Mouse (Mus musculus): Measurements from ENCODE around the gene Ubac2. TPM values are rescaled to one million over a fixed set of nuclear protein-coding genes. Genes with fewer than 3 reads are reported as not detected.

Ubac2 gene
- polyA plus RNA-seq, 1 experiment from 2014 or later, result 25.5 TPM

GRCm38 (mm10) chr14:121928375-121929137 is 50.1 kb downstream of the Ubac2 start:
- Histone ChIP-seq H3K36me3 (no peaks in the 10 kb centered on the region; the same call in 1 of the 2 replicates), H3K27me3 (replicated peaks) (no peaks in the 10 kb centered on the region), H3K4me3 (no peak overlapping the region), H3K27ac (peak overlapping the region; percentile 74), H3K9me3 (replicated peaks) (no peaks in the 10 kb centered on the region), H3K4me2 (peak overlapping the region; percentile 53), H3K9ac (no peak overlapping the region), H3K4me1 (peaks cover 40% of the 10 kb centered on the region)
- 31% methylated on average over 8 of the region's 8 CpGs for WGBS (ENCODE audit: insufficient replicate concordance)
- ATAC-seq, result peak; percentile 67

GRCm38 (mm10) chr14:121929243-121929951 is 51.0 kb downstream of the Ubac2 start:
- Histone ChIP-seq H3K9me3 (replicated peaks) (no peaks in the 10 kb centered on the region), H3K27me3 (replicated peaks) (no peaks in the 10 kb centered on the region), H3K36me3 (peaks cover 8% of the 10 kb centered on the region; the same call in 1 of the 2 replicates), H3K9ac (0 out of 2 replicates have a peak overlapping the region, but pooled peaks have one; percentile 15), H3K27ac (peak overlapping the region; percentile 74), H3K4me1 (peaks cover 45% of the 10 kb centered on the region), H3K4me3 (no peak overlapping the region), H3K4me2 (peak overlapping the region; percentile 53)
- peak; percentile 93 for ATAC-seq
- WGBS (ENCODE audit: insufficient replicate concordance), result 16% methylated on average over 12 of the region's 12 CpGs

GRCm38 (mm10) chr14:121930731-121931383 is 52.4 kb downstream of the Ubac2 start:
- Histone ChIP-seq H3K36me3 (peaks cover 18% of the 10 kb centered on the region), H3K9me3 (replicated peaks) (0 out of 2 replicates have a peak, but pooled peaks cover 3% of the 10 kb centered on the region), H3K4me2 (no peak overlapping the region), H3K27me3 (replicated peaks) (no peaks in the 10 kb centered on the region), H3K9ac (no peak overlapping the region), H3K4me3 (no peak overlapping the region), H3K4me1 (peaks cover 45% of the 10 kb centered on the region), H3K27ac (no peak overlapping the region)
- no peak for ATAC-seq
- 69% methylated on average over 7 of the region's 7 CpGs for WGBS (ENCODE audit: insufficient replicate concordance)

GRCm38 (mm10) chr14:121931594-121931993 is 53.2 kb downstream of the Ubac2 start:
- Histone ChIP-seq H3K4me1 (peaks cover 45% of the 10 kb centered on the region), H3K4me2 (no peak overlapping the region), H3K27ac (no peak overlapping the region), H3K9me3 (replicated peaks) (0 out of 2 replicates have a peak, but pooled peaks cover 3% of the 10 kb centered on the region), H3K27me3 (replicated peaks) (no peaks in the 10 kb centered on the region), H3K4me3 (no peak overlapping the region), H3K9ac (no peak overlapping the region), H3K36me3 (peaks cover 18% of the 10 kb centered on the region)
- WGBS (ENCODE audit: insufficient replicate concordance), result 82% methylated on average over 3 of the region's 3 CpGs
- no peak for ATAC-seq

- H3K4me2 ChIP-seq, result no peak overlapping the region
- 68% methylated on average over 4 of the region's 4 CpGs for WGBS (ENCODE audit: insufficient replicate concordance)
- peaks cover 45% of the 10 kb centered on the region for H3K4me1 ChIP-seq
- H3K27me3 ChIP-seq (replicated peaks), result no peaks in the 10 kb centered on the region
- H3K27ac ChIP-seq, result no peak overlapping the region
- peaks cover 18% of the 10 kb centered on the region for H3K36me3 ChIP-seq
- no peak for ATAC-seq
- no peak overlapping the region for H3K9ac ChIP-seq
- 0 out of 2 replicates have a peak, but pooled peaks cover 3% of the 10 kb centered on the region for H3K9me3 ChIP-seq (replicated peaks)
- H3K4me3 ChIP-seq, result no peak overlapping the region
Observed at GRCm38 (mm10) chr14:121932180-121932579, 53.8 kb downstream of the Ubac2 start.

- Histone ChIP-seq H3K4me1 (peaks cover 47% of the 10 kb centered on the region), H3K9ac (no peak overlapping the region), H3K27me3 (replicated peaks) (no peaks in the 10 kb centered on the region), H3K36me3 (peaks cover 18% of the 10 kb centered on the region), H3K4me3 (no peak overlapping the region), H3K4me2 (no peak overlapping the region), H3K27ac (no peak overlapping the region), H3K9me3 (replicated peaks) (0 out of 2 replicates have a peak, but pooled peaks cover 3% of the 10 kb centered on the region)
- no peak for ATAC-seq
- 75% methylated on average over 7 of the region's 7 CpGs for WGBS (ENCODE audit: insufficient replicate concordance)
Observed at GRCm38 (mm10) chr14:121933906-121934596, 55.6 kb downstream of the Ubac2 start.

GRCm38 (mm10) chr14:121934597-121934946 is 56.2 kb downstream of the Ubac2 start:
- Histone ChIP-seq H3K36me3 (peaks cover 18% of the 10 kb centered on the region), H3K4me2 (no peak overlapping the region), H3K9me3 (replicated peaks) (0 out of 2 replicates have a peak, but pooled peaks cover 3% of the 10 kb centered on the region), H3K4me3 (no peak overlapping the region), H3K27ac (no peak overlapping the region), H3K27me3 (replicated peaks) (no peaks in the 10 kb centered on the region), H3K9ac (no peak overlapping the region), H3K4me1 (peaks cover 41% of the 10 kb centered on the region)
- no peak for ATAC-seq
- 50% methylated on average over 5 of the region's 5 CpGs for WGBS (ENCODE audit: insufficient replicate concordance)

- H3K27me3 ChIP-seq (replicated peaks), result no peaks in the 10 kb centered on the region
- H3K4me3 ChIP-seq, result no peak overlapping the region
- no peak overlapping the region for H3K4me2 ChIP-seq
- H3K27ac ChIP-seq, result no peak overlapping the region
- 0 out of 2 replicates have a peak, but pooled peaks cover 3% of the 10 kb centered on the region for H3K9me3 ChIP-seq (replicated peaks)
- no peak overlapping the region for H3K9ac ChIP-seq
- WGBS (ENCODE audit: insufficient replicate concordance), result 80% methylated on average over 4 of the region's 4 CpGs
- no peak for ATAC-seq
- H3K36me3 ChIP-seq, result peaks cover 18% of the 10 kb centered on the region
- H3K4me1 ChIP-seq, result peaks cover 26% of the 10 kb centered on the region
Observed at GRCm38 (mm10) chr14:121936356-121936755, 57.9 kb downstream of the Ubac2 start.

- no peak overlapping the region for H3K4me2 ChIP-seq
- no peak overlapping the region for H3K9ac ChIP-seq
- no peaks in the 10 kb centered on the region for H3K27me3 ChIP-seq (replicated peaks)
- H3K36me3 ChIP-seq, result peaks cover 18% of the 10 kb centered on the region
- H3K4me3 ChIP-seq, result no peak overlapping the region
- H3K27ac ChIP-seq, result no peak overlapping the region
- H3K9me3 ChIP-seq (replicated peaks), result 0 out of 2 replicates have a peak, but pooled peaks cover 3% of the 10 kb centered on the region
- ATAC-seq, result no peak
- H3K4me1 ChIP-seq, result peaks cover 21% of the 10 kb centered on the region
- 70% methylated on average over 8 of the region's 8 CpGs for WGBS (ENCODE audit: insufficient replicate concordance)
Observed at GRCm38 (mm10) chr14:121936856-121937255, 58.4 kb downstream of the Ubac2 start.

GRCm38 (mm10) chr14:121937601-121938255 is 59.3 kb downstream of the Ubac2 start:
- 0 out of 2 replicates have a peak, but pooled peaks have one; percentile 18 for ATAC-seq
- H3K4me3 ChIP-seq, result no peak overlapping the region
- peaks cover 17% of the 10 kb centered on the region for H3K4me1 ChIP-seq
- no peak overlapping the region for H3K9ac ChIP-seq
- 46% methylated on average over 11 of the region's 11 CpGs for WGBS (ENCODE audit: insufficient replicate concordance)
- no peak overlapping the region for H3K4me2 ChIP-seq
- H3K27me3 ChIP-seq (replicated peaks), result no peaks in the 10 kb centered on the region
- 0 out of 2 replicates have a peak, but pooled peaks cover 3% of the 10 kb centered on the region for H3K9me3 ChIP-seq (replicated peaks)
- H3K27ac ChIP-seq, result peak overlapping the region; percentile 26; the same call in 1 of the 2 replicates
- peaks cover 18% of the 10 kb centered on the region for H3K36me3 ChIP-seq

Data from liver, embryonic 12.5 days (tissue).